Mouse (Mus musculus) neural tube, embryonic 14.5 days (tissue): ENCODE results near the gene Mex3a. TPM values are rescaled to one million over a fixed set of nuclear protein-coding genes. Genes with fewer than 3 reads are reported as not detected.
A peak's percentile ranks its signal among the peaks of the same experiment; 100 is the strongest.
"Not testable (repeated sequence)": the region's sequence is repeated elsewhere in the genome, so short reads cannot be mapped to it uniquely, and the experiment has no call there.

ENCODE experiments used
- ATAC-seq: fragments of 200-750 bp; cut with Nextera tagmentation; 2 replicates; pipeline ENCODE4 v1.8.0; 2017; ENCODE audit warnings: low read depth, mild to moderate bottlenecking, moderate TSS enrichment, moderate library complexity
- H3K27ac ChIP-seq: fragments of 300-500 bp; sonication (generic); 2 replicates; pipeline ENCODE4 v1.5.1; 2014; ENCODE audit warnings: low read depth, mild to moderate bottlenecking, control low read depth, low read length, moderate library complexity, mixed read lengths
- H3K27me3 ChIP-seq: fragments of 300-500 bp; sonication (generic); 2 replicates; pipeline ENCODE4 v1.6.1; 2014; ENCODE audit warnings: low read length; ENCODE audit not compliant: control insufficient read depth, insufficient read depth
- H3K36me3 ChIP-seq: fragments of 300-500 bp; sonication (generic); 2 replicates; pipeline ENCODE4 v1.6.1; 2014; ENCODE audit warnings: low read length, mixed read lengths; ENCODE audit not compliant: control insufficient read depth, insufficient read depth
- H3K4me1 ChIP-seq: fragments of 300-500 bp; sonication (generic); 2 replicates; pipeline ENCODE4 v1.6.1; 2014; ENCODE audit warnings: low read length; ENCODE audit not compliant: control insufficient read depth, insufficient read depth
- H3K4me2 ChIP-seq: fragments of 300-500 bp; sonication (generic); 2 replicates; pipeline ENCODE4 v1.6.1; 2014; ENCODE audit warnings: mild to moderate bottlenecking, low read depth, low read length, control low read depth
- H3K4me3 ChIP-seq: fragments of 300-500 bp; sonication (generic); 2 replicates; pipeline ENCODE4 v1.5.1; 2014; ENCODE audit warnings: low read depth, low read length, control low read depth, mixed read lengths
- H3K9ac ChIP-seq: fragments of 300-500 bp; sonication (generic); replicated peaks from 2 replicates; pipeline ENCODE4 v1.6.1; 2014; ENCODE audit warnings: low read depth, mild to moderate bottlenecking, control low read depth, low read length, mixed read lengths
- H3K9me3 ChIP-seq: fragments of 300-500 bp; sonication (generic); 2 replicates; pipeline ENCODE4 v1.6.1; 2016; ENCODE audit warnings: low read length; ENCODE audit not compliant: control insufficient read depth
- WGBS: fragments of 180-500 bp; shearing (Covaris S2); extraction: QIAGEN DNeasy Blood & Tissue Kit; methylation state at CpG from one replicate; pipeline ENCODE4 v1.1.7; 2014; 5-methylcytosine and 5-hydroxymethylcytosine counted together
- polyA plus RNA-seq: library from polyadenylated mRNA; unstranded; fragments of >200 nt; fragmentation: Nextera tagmentation; extraction: Ambion mirVana; gene quantifications from 2 replicates; pipeline ENCODE4 v1.2.1, GENCODE M21; 2014

Mex3a gene
- polyA plus RNA-seq, 1 experiment from 2014 or later: 34.0 TPM

GRCm38 (mm10) chr3:88573810-88574209, 41.6 kb downstream of the Mex3a start:
- ATAC-seq: no peak
- H3K27me3 ChIP-seq: no peaks in the 10 kb centered on the region
- H3K27ac ChIP-seq: no peak overlapping the region
- no peak overlapping the region for H3K4me2 ChIP-seq
- H3K36me3 ChIP-seq: peaks cover 8% of the 10 kb centered on the region; the same call in 1 of the 2 replicates
- WGBS: 94% methylated on average over 2 of the region's 2 CpGs
- H3K9ac ChIP-seq: no peak overlapping the region
- H3K4me1 ChIP-seq: no peaks in the 10 kb centered on the region
- no peaks in the 10 kb centered on the region for H3K9me3 ChIP-seq
- no peak overlapping the region for H3K4me3 ChIP-seq

DNA sequence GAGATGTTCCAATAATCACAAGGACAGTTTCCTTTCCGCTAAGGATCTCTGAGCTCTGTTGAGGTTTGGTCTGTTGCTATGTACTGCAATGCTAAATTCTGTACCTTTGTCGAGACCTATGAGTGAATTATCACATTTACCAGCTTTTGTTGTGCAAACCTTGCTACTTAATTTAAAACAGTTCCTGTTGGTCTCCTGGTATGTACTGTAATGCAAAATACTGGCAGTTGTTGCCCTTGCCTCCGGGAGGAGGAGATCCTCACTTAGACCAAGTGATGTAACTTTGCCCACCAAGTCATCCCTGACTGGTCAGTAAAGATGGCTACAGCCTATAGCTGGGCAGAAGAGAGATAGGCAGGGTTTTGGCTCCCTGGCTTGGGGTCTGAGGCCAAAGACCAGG, 43.3 kb downstream of the Mex3a start, which contains the start of gene Ssr2:
Gene Ssr2, plus strand, starts transcription at position 337 of the 400 bp plus-strand sequence.
- Histone ChIP-seq H3K27ac (no peak within 1 kb of the TSS), H3K9me3 (no peaks in the 10 kb centered on the region), H3K9ac (no peak within 1 kb of the TSS), H3K4me3 (no peak within 1 kb of the TSS), H3K4me2 (no peak within 1 kb of the TSS), H3K27me3 (no peaks in the 10 kb centered on the region), H3K4me1 (peaks cover 5% of the 10 kb centered on the region), H3K36me3 (no peaks in the 10 kb centered on the region)
- ATAC-seq: no peak
- 88% methylated on average over 3 of the region's 3 CpGs for WGBS

DNA sequence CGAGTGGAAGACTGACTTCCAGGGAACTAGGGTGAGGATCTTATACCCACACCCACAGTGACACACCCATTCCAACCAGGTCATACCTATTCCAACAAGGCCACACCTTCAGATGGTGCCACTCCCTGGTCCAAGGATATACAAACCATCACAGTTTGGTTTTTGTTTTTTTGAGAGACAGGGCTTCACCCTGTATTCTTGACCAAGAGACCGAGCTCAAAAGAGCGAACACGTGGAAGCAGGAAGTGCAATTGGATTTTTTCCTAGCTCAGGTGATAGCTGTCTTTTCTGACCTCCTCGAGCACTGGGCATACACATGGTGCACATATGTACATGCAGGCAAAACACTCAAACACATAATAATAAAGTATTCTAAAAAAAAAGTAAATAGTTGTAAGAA, 45.7 kb downstream of the Mex3a start:
- not testable (repeated sequence) for H3K36me3 ChIP-seq, ATAC-seq
- whole genome bisulfite sequencing: 96% methylated on average over 5 of the region's 5 CpGs

DNA sequence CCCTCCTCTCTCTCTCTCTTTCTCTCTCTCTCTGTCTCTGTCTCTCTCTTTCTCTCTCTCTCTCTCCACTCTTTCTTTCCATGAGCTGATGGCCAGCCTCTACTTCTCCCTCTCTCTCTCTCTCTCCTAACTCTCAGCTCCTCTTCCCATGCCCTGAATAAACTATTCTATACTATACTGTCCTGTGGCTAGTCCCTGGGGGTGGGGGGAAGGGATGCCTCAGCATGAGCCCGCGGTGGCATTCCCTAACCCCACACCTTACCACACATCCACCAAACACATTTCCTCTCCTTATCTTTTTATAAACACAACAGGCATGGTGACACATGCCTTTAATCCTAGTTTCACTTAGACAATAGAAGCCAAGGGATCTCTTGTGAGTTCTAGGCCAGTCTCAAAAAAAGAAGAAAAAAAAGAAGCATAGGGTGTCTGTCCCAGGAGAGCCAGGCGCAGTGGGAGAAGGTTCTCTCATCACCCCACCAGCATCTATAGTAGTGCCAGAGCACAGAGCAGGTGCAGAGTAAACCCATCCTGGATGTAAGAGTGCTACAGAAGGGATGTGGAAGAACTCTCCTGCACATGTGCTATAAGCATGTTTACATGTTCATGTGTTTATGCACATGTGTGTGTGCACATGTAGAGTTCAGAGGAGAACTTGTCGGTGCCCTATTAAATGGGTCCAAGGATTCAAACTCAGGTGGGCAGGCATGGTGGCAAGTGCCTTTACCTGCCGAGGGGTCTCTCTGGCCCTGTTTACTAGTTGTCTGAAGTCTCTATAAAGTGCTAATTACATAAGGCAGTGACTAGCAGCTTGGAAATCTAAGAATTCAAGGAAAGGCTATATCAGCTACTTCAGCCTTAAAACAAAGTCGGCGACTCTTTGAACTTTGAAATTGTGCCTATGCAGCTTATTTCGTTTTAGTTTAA, 46.6 kb downstream of the Mex3a start:
- H3K9ac ChIP-seq: no peak overlapping the region
- no peaks in the 10 kb centered on the region for H3K27me3 ChIP-seq
- H3K27ac ChIP-seq: no peak overlapping the region
- WGBS: 50% methylated on average over 8 of the region's 8 CpGs
- H3K4me1 ChIP-seq: peaks cover 7% of the 10 kb centered on the region
- peak overlapping the region; percentile 90 for H3K4me2 ChIP-seq
- H3K36me3 ChIP-seq: peaks cover 16% of the 10 kb centered on the region; the same call in 1 of the 2 replicates
- no peaks in the 10 kb centered on the region for H3K9me3 ChIP-seq
- ATAC-seq: peak; percentile 12; the same call in 1 of the 2 replicates
- H3K4me3 ChIP-seq: peak overlapping the region; percentile 88

More for the DNA sequence above, 45.7 kb downstream of the Mex3a start:
- not testable (repeated sequence) for H3K4me3 ChIP-seq, H3K4me2 ChIP-seq, H3K27ac ChIP-seq, H3K9ac ChIP-seq, H3K9me3 ChIP-seq, H3K27me3 ChIP-seq, H3K4me1 ChIP-seq

DNA sequence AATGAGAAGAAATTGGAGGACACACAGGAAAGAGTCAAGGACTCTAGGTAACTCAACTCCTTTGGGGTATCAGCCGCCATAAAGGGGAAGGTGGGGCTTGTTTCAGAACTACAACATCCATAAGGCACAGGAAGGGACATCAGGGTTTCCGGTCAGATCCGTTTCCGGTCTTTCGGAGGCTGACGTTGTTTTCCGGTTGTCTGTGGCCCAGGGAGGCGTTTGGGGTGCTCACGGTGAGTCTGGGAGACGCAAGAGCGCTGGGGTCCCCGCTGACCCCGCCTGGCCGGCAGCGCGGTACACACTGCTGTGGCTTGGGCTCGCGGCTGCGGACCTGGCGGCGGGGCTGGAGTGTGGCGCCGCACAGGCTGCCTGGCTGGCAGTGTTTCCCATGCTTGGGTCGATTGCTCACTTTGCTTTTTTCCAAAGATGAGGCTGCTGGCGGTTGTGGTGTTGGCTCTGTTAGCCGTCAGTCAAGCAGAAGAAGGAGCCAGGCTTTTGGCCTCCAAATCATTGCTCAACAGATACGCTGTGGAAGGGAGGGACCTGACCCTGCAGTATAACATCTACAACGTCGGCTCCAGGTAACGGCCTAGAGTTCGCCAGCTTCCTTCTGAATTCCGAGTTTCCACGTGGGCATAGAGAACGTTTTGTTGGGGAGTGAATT, 47.4 kb downstream of the Mex3a start:
- Histone ChIP-seq H3K4me1 (peaks cover 7% of the 10 kb centered on the region), H3K27me3 (no peaks in the 10 kb centered on the region), H3K4me2 (peak overlapping the region; percentile 90), H3K27ac (0 out of 2 replicates have a peak overlapping the region, but pooled peaks have one; percentile 34), H3K4me3 (peak overlapping the region; percentile 88), H3K36me3 (peaks cover 16% of the 10 kb centered on the region; the same call in 1 of the 2 replicates), H3K9ac (peak overlapping the region; percentile 82), H3K9me3 (no peaks in the 10 kb centered on the region)
- peak; percentile 92; the same call in 1 of the 2 replicates for ATAC-seq
- WGBS: under 1% methylated on average over 34 of the region's 34 CpGs

- Histone ChIP-seq H3K9ac (no peak overlapping the region), H3K4me2 (no peak overlapping the region), H3K4me3 (no peak overlapping the region), H3K27me3 (no peaks in the 10 kb centered on the region), H3K27ac (no peak overlapping the region), H3K36me3 (peaks cover 42% of the 10 kb centered on the region), H3K4me1 (no peaks in the 10 kb centered on the region; the same call in 1 of the 2 replicates), H3K9me3 (no peaks in the 10 kb centered on the region)
- ATAC-seq: no peak
- WGBS: 94% methylated on average over 6 of the region's 6 CpGs
These were observed 53.6 kb downstream of the Mex3a start for GRCm38 (mm10) chr3:88585769-88586168.

DNA sequence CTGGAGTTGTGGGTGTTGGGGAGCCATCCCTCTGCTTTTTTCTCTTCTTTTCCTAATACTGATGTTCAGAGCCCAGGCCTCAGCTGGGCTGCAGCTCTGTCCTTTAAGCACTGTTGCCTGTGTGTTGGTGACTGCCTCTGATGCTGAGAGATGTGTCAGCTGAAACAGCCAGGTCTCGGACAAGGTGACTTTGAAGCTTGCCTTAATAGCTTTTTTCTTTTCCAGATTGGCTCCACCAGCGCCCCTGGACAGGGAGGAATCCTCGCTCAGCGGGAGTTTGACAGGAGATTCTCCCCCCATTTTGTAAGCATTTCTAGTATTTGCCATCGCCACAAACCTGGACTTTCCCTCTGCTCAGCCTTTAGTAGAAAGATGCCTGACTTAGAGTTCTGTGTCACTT, 54.4 kb downstream of the Mex3a start:
- Histone ChIP-seq H3K27me3 (no peaks in the 10 kb centered on the region), H3K4me1 (no peaks in the 10 kb centered on the region), H3K4me3 (no peak overlapping the region), H3K9ac (no peak overlapping the region), H3K27ac (no peak overlapping the region), H3K36me3 (peaks cover 42% of the 10 kb centered on the region), H3K4me2 (no peak overlapping the region), H3K9me3 (no peaks in the 10 kb centered on the region)
- WGBS: 91% methylated on average over 5 of the region's 5 CpGs
- no peak for ATAC-seq

- no peak overlapping the region for H3K27ac ChIP-seq
- H3K4me2 ChIP-seq: no peak overlapping the region
- no peaks in the 10 kb centered on the region for H3K27me3 ChIP-seq
- ATAC-seq: no peak
- H3K9ac ChIP-seq: no peak overlapping the region
- 29% methylated on average over 5 of the region's 5 CpGs for WGBS
- no peaks in the 10 kb centered on the region for H3K4me1 ChIP-seq
- H3K36me3 ChIP-seq: peaks cover 25% of the 10 kb centered on the region
- H3K4me3 ChIP-seq: no peak overlapping the region
- H3K9me3 ChIP-seq: no peaks in the 10 kb centered on the region
These were observed 58.1 kb downstream of the Mex3a start for GRCm38 (mm10) chr3:88590246-88590645.
